Mouse (Mus musculus) granulocyte monocyte progenitor cell, adult 5-6 weeks (primary cell): ENCODE measurements at regions not wholly inside any gene's neighbourhood (a gene's known extent, or its start where the extent isn't known, plus 50 kb on each side); places are given as distances from the start of the nearest gene placed in this dataset.
A peak's percentile ranks its signal among the peaks of the same experiment; 100 is the strongest.
"Not testable (repeated sequence)": the region's sequence is repeated elsewhere in the genome, so short reads cannot be mapped to it uniquely, and the experiment has no call there.

Experiments
- ATAC-seq: replicated peaks from 2 replicates; pipeline ENCODE4 v1.8.0; 2016; ENCODE audit warnings: mild to moderate bottlenecking, moderate TSS enrichment, inconsistent platforms; ENCODE audit not compliant: poor library complexity, severe bottlenecking

DNA sequence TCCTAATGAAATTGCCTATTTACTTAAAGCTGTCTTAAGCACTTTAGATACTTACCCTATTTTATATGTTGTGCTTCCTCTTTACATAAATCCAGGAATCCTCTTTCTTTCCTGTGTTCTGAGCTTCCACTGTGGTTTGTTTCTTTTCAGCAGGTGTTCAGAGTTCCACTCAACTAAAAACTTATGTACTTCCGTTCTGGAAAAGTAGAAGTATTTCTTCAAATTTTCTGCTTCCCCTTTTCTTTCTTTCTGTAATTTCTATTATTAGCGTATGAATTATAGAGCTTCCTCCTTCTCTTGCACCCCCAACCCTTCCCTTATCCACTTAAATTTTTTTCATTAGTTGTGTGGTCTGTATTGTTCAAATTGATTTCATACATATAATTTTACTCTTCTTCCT, 165.8 kb upstream of the Nudt12 start:
- ATAC-seq: peak; percentile 69

DNA sequence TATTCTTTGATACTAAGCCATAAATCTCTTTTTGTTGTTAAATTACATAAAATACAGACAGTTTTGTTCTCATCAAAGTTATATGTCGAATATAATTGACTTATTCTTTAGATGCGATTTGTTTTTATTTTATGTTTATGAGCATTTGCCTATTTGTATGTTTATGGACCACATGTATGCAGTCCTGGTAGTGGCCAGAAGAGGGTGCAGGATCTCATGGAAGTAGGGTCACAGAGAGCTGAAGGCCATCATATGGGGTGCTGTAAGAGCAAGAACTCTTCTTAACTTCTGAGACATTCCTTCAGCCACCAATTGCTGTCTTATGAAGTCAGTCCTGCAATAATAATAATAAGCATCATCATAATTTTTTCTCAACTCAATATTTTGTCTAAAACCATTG, 143.2 kb upstream of the Nudt12 start:
- ATAC-seq: no peak

DNA sequence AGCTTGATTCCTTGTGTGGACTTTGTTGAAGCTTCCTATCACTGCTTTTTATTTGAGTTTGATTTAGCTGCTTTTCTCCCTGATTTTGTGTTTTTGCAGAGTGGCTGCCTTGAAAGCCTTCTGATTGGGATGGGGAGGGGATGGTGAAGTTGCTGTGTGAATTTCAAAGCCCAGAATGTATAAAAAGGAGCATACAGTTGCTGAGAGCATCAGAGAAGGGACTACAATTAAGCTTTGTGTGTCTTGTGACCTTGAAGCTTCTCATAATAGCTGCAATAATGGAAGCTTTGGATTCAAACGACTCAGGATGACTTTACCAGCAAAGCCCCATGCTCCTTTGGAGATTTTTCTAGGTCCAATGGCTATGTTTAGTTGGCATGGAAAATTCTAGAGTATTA, 130.6 kb upstream of the Nudt12 start:
- no peak for ATAC-seq

DNA sequence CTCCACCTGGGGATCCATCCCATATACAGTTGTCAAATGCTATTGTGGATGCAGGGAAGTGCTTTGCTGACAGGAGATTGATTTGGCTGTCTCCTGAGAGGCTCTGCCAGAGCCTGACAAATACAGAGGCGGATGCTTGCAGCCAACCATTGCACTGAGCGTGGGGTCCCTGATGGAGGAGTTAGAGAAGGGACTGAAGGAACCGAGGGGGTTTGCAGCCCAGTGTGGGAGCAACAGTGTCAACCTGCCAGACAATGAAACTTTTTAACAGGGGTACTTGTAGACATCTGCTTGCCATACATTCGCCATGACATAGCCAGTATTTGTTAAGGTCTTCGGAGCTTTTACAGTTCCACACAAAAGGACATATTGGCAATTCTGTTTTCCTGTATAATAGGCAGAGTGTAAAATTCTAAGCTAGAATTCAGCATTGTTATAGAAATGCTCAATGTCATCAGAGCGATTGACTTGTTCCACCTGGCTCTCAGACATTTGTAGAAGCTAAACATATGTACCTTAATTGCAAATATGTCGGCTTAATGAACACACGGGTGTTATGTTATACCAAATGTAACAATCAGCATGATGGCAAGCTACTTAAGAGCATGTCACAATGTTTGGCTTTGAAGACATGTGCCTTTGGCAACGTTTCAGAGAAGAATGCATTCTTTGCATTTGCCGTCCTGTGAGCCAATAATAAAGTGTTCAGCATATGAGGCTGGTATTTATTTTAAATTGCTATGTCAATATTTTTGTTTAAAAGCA, 130.0 kb upstream of the Nudt12 start:
- ATAC-seq: no peak

DNA sequence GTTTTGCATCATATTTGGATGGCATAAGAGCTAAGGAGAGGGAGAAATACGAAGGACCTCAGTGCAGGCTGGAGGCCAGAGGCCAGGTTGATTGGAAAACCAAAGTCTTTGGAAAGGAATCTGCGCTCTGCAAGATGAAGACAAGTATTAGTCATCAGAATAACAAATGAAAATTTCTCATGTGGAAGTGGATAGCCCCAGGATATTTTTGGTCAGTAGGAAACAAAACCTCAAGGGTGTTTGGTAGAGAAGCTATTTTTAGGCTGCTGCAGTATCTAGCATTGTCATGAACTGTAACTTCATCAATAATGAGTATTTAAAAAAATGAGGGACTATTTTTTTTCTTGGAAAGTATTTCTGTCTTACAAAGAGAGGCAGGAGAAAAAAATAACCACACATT, 125.6 kb upstream of the Nudt12 start:
- ATAC-seq: no peak

DNA sequence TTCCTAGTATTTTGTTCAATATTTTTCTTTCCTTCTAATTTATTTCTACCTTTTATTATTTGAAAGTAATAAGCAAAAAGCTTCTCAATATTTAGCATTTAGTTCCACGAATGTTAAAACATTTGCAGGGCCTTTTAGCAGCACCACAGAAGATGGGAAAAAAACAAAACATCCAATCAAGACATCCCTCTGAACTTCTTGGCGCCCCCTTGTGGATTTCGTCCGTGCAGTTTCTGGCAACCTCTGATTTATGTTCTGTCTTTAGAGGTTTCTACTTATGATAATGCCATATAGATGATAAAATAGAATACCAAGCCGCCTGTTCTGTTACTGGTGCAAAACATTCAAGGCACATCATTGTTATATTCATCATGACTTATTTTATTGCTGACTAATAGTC, 86.2 kb upstream of the Nudt12 start:
- ATAC-seq: no peak

DNA sequence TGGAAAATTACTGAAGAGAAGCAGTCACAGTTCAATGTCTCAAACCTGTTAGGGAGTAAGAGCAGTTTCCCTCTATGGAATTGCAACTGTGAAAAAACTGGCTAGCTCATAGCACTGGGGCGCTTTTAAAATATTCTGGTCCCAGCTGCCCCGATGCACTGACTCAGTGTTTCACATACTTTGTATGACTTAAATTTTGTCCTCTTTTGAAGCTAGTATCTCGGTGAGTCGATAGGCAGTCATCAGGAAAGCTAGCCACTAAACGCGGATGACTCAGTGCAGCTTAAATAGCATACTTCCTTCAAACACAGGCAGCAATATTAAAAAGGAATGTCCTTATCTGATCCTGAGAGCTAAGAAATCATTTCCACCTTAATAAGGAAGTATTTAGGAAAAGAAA, 63.7 kb upstream of the Nudt12 start:
- ATAC-seq: not testable (repeated sequence)

DNA sequence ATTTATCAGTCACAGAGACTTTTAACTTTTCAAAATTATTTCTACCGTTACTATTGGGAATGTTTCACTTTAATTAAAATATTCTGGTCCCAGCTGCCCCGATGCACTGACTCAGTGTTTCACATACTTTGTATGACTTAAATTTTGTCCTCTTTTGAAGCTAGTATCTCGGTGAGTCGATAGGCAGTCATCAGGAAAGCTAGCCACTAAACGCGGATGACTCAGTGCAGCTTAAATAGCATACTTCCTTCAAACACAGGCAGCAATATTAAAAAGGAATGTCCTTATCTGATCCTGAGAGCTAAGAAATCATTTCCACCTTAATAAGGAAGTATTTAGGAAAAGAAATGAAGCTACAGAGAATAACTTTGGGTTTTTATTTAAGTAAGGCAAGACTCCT, 63.2 kb upstream of the Nudt12 start:
- not testable (repeated sequence) for ATAC-seq
